Mouse (Mus musculus) cerebellum, adult 2 months (tissue): ENCODE measurements around the gene Klf14.

ENCODE experiments used
- CTCF ChIP-seq: fragments of 200-500 bp; IDR thresholded peaks from 2 replicates; pipeline ENCODE4 v1.5.1; 2011; ENCODE audit warnings: low read depth, mild to moderate bottlenecking, control low read depth, low read length, moderate library complexity, borderline replicate concordance; ENCODE audit not compliant: insufficient read depth
- POLR2A ChIP-seq: fragments of 200-500 bp; IDR thresholded peaks from 2 replicates; pipeline ENCODE4 v1.6.1; 2011; ENCODE audit warnings: low read length, control low read depth, borderline replicate concordance; ENCODE audit not compliant: insufficient read depth

- TF ChIP-seq CTCF (no peak), POLR2A (no peak)
Observed at GRCm38 (mm10) chr6:30957784-30958735, 818 bp downstream of the Klf14 start.
